Mouse (Mus musculus) erythroid progenitor cell, adult 5-6 weeks (primary cell): Measurements from ENCODE around the gene Cela3a. TPM values are rescaled to one million over a fixed set of nuclear protein-coding genes. Genes with fewer than 3 reads are reported as not detected.

Source experiments
- total RNA-seq, 2 experiments: library from RNA; stranded (forward) in 1 of 2; stranded (reverse) in 1 of 2; fragments of 150-400 nt in 1 of 2; fragments of 186-747, 209-891 nt in 1 of 2; gene quantifications; 2 replicates each; pipeline versions ENCODE4 v1.2.3 to v1.2.4; 2015 to 2017; ENCODE audit warnings: low replicate concordance in 2 of 2

Cela3a gene
- total RNA-seq, 2 experiments from 2014 or later, result not detected

Other genes starting within 250 kb of the Cela3a start
- gene Wnt4, start 132.3 kb downstream of the Cela3a start, total RNA-seq (2015; ENCODE audit: low replicate concordance), result not detected in 2 replicates
- gene Wnt4, start 132.3 kb downstream of the Cela3a start, total RNA-seq (2017; ENCODE audit: low replicate concordance), result 0.98 TPM in 1 of 2 replicates, not detected in the other
- gene Cdc42, start 52.1 kb downstream of the Cela3a start, total RNA-seq (2015; ENCODE audit: low replicate concordance), result 284 and 321 TPM in 2 replicates
- 140 and 178 TPM in 2 replicates for gene Cdc42, start 52.1 kb downstream of the Cela3a start, total RNA-seq (2017; ENCODE audit: low replicate concordance)
- not detected in 2 replicates for gene Cela3b, start 20.7 kb upstream of the Cela3a start, total RNA-seq (2015; ENCODE audit: low replicate concordance)
- not detected in 2 replicates for gene Cela3b, start 20.7 kb upstream of the Cela3a start, total RNA-seq (2017; ENCODE audit: low replicate concordance)
- not detected in 2 replicates for gene 1700013G24Rik, start 43.5 kb upstream of the Cela3a start, total RNA-seq (2015; ENCODE audit: low replicate concordance)
- gene 1700013G24Rik, start 43.5 kb upstream of the Cela3a start, total RNA-seq (2017; ENCODE audit: low replicate concordance), result not detected in 2 replicates
- not detected in 2 replicates for gene Hspg2, start 59.0 kb upstream of the Cela3a start, total RNA-seq (2015; ENCODE audit: low replicate concordance)
- 0.13 TPM in 1 of 2 replicates, not detected in the other for gene Hspg2, start 59.0 kb upstream of the Cela3a start, total RNA-seq (2017; ENCODE audit: low replicate concordance)
- not detected in 2 replicates for gene Ldlrad2, start 164.8 kb upstream of the Cela3a start, total RNA-seq (2015; ENCODE audit: low replicate concordance)
- gene Ldlrad2, start 164.8 kb upstream of the Cela3a start, total RNA-seq (2017; ENCODE audit: low replicate concordance), result not detected in 2 replicates
- gene Usp48, start 184.0 kb upstream of the Cela3a start, total RNA-seq (2015; ENCODE audit: low replicate concordance), result 167 and 183 TPM in 2 replicates
- 154 and 178 TPM in 2 replicates for gene Usp48, start 184.0 kb upstream of the Cela3a start, total RNA-seq (2017; ENCODE audit: low replicate concordance)